Mouse (Mus musculus): ENCODE data around the gene Whamm. TPM values are rescaled to one million over a fixed set of nuclear protein-coding genes. Genes with fewer than 3 reads are reported as not detected.

Gene Whamm
- polyA plus RNA-seq, 1 experiment = 13.4 TPM

GRCm38 (mm10) chr7:81606452-81606851 lies 35.4 kb downstream of the Whamm start:
- Histone ChIP-seq H3K4me3 (ENCODE audit: insufficient read depth, low read length) (no peak overlapping the region), H3K27ac (ENCODE audit: insufficient read depth, low read depth, low read length) (no peak overlapping the region), H3K4me1 (ENCODE audit: control insufficient read depth, insufficient read depth, low read length) (no peaks in the 10 kb centered on the region)
- TF ChIP-seq POLR2A (IDR thresholded peaks at IDR 0.05; ENCODE audit: borderline replicate concordance, low read depth, low read length) (no peak), CTCF (IDR thresholded peaks at IDR 0.05; ENCODE audit: low read depth, low read length) (no peak)

- H3K4me1 ChIP-seq (ENCODE audit: control insufficient read depth, insufficient read depth, low read length) = no peaks in the 10 kb centered on the region
- no peak overlapping the region for H3K4me3 ChIP-seq (ENCODE audit: insufficient read depth, low read length)
- TF ChIP-seq POLR2A (IDR thresholded peaks at IDR 0.05; ENCODE audit: borderline replicate concordance, low read depth, low read length) = no peak
- peak; percentile 29; the same call in 1 of the 2 replicates for TF ChIP-seq CTCF (IDR thresholded peaks at IDR 0.05; ENCODE audit: low read depth, low read length)
These were observed 39.1 kb downstream of the Whamm start for GRCm38 (mm10) chr7:81610125-81610524.

GRCm38 (mm10) chr7:81612856-81613635 lies 42.0 kb downstream of the Whamm start:
- no peak overlapping the region for H3K4me3 ChIP-seq (ENCODE audit: insufficient read depth, low read length)
- H3K4me1 ChIP-seq (ENCODE audit: control insufficient read depth, insufficient read depth, low read length) = no peaks in the 10 kb centered on the region
- H3K27ac ChIP-seq (ENCODE audit: insufficient read depth, low read depth, low read length) = no peak overlapping the region
- TF ChIP-seq CTCF (IDR thresholded peaks at IDR 0.05; ENCODE audit: low read depth, low read length) = no peak
- TF ChIP-seq POLR2A (IDR thresholded peaks at IDR 0.05; ENCODE audit: borderline replicate concordance, low read depth, low read length) = no peak

More at GRCm38 (mm10) chr7:81610125-81610524, 39.1 kb downstream of the Whamm start:
- H3K27ac ChIP-seq (ENCODE audit: insufficient read depth, low read depth, low read length) = no peak overlapping the region

GRCm38 (mm10) chr7:81615031-81615430 lies 44.0 kb downstream of the Whamm start:
- H3K4me1 ChIP-seq (ENCODE audit: control insufficient read depth, insufficient read depth, low read length) = no peaks in the 10 kb centered on the region
- H3K4me3 ChIP-seq (ENCODE audit: insufficient read depth, low read length) = no peak overlapping the region
- TF ChIP-seq CTCF (IDR thresholded peaks at IDR 0.05; ENCODE audit: low read depth, low read length) = no peak
- TF ChIP-seq POLR2A (IDR thresholded peaks at IDR 0.05; ENCODE audit: borderline replicate concordance, low read depth, low read length) = no peak
- no peak overlapping the region for H3K27ac ChIP-seq (ENCODE audit: insufficient read depth, low read depth, low read length)

GRCm38 (mm10) chr7:81622793-81623192 lies 51.7 kb downstream of the Whamm start:
- Histone ChIP-seq H3K4me3 (ENCODE audit: insufficient read depth, low read length) (no peak overlapping the region), H3K27ac (ENCODE audit: insufficient read depth, low read depth, low read length) (no peak overlapping the region), H3K4me1 (ENCODE audit: control insufficient read depth, insufficient read depth, low read length) (no peaks in the 10 kb centered on the region)
- TF ChIP-seq POLR2A (IDR thresholded peaks at IDR 0.05; ENCODE audit: borderline replicate concordance, low read depth, low read length) = no peak
- no peak for TF ChIP-seq CTCF (IDR thresholded peaks at IDR 0.05; ENCODE audit: low read depth, low read length)

- no peak for TF ChIP-seq POLR2A (IDR thresholded peaks at IDR 0.05; ENCODE audit: borderline replicate concordance, low read depth, low read length)
- TF ChIP-seq CTCF (IDR thresholded peaks at IDR 0.05; ENCODE audit: low read depth, low read length) = no peak
- Histone ChIP-seq H3K27ac (ENCODE audit: insufficient read depth, low read depth, low read length) (no peak overlapping the region), H3K4me1 (ENCODE audit: control insufficient read depth, insufficient read depth, low read length) (no peaks in the 10 kb centered on the region), H3K4me3 (ENCODE audit: insufficient read depth, low read length) (no peak overlapping the region)
These were observed 52.7 kb downstream of the Whamm start for GRCm38 (mm10) chr7:81623767-81624166.

- TF ChIP-seq POLR2A (IDR thresholded peaks at IDR 0.05; ENCODE audit: borderline replicate concordance, low read depth, low read length) = no peak
- TF ChIP-seq CTCF (IDR thresholded peaks at IDR 0.05; ENCODE audit: low read depth, low read length) = peak; percentile 53; the same call in 1 of the 2 replicates
- H3K4me1 ChIP-seq (ENCODE audit: control insufficient read depth, insufficient read depth, low read length) = no peaks in the 10 kb centered on the region
- no peak overlapping the region for H3K27ac ChIP-seq (ENCODE audit: insufficient read depth, low read depth, low read length)
- H3K4me3 ChIP-seq (ENCODE audit: insufficient read depth, low read length) = no peak overlapping the region
These were observed 55.4 kb downstream of the Whamm start for GRCm38 (mm10) chr7:81626460-81626859.

- Histone ChIP-seq H3K4me1 (ENCODE audit: control insufficient read depth, insufficient read depth, low read length) (no peaks in the 10 kb centered on the region), H3K4me3 (ENCODE audit: insufficient read depth, low read length) (no peak overlapping the region), H3K27ac (ENCODE audit: insufficient read depth, low read depth, low read length) (no peak overlapping the region)
- no peak for TF ChIP-seq POLR2A (IDR thresholded peaks at IDR 0.05; ENCODE audit: borderline replicate concordance, low read depth, low read length)
- TF ChIP-seq CTCF (IDR thresholded peaks at IDR 0.05; ENCODE audit: low read depth, low read length) = no peak
These were observed 60.2 kb downstream of the Whamm start for GRCm38 (mm10) chr7:81631261-81631660.

GRCm38 (mm10) chr7:81632586-81632985 lies 61.5 kb downstream of the Whamm start:
- Histone ChIP-seq H3K27ac (ENCODE audit: insufficient read depth, low read depth, low read length) (no peak overlapping the region), H3K4me3 (ENCODE audit: insufficient read depth, low read length) (no peak overlapping the region), H3K4me1 (ENCODE audit: control insufficient read depth, insufficient read depth, low read length) (no peaks in the 10 kb centered on the region)
- TF ChIP-seq POLR2A (IDR thresholded peaks at IDR 0.05; ENCODE audit: borderline replicate concordance, low read depth, low read length) (no peak), CTCF (IDR thresholded peaks at IDR 0.05; ENCODE audit: low read depth, low read length) (no peak)

- TF ChIP-seq POLR2A (IDR thresholded peaks at IDR 0.05; ENCODE audit: borderline replicate concordance, low read depth, low read length) = no peak
- no peak for TF ChIP-seq CTCF (IDR thresholded peaks at IDR 0.05; ENCODE audit: low read depth, low read length)
- no peaks in the 10 kb centered on the region for H3K4me1 ChIP-seq (ENCODE audit: control insufficient read depth, insufficient read depth, low read length)
- no peak overlapping the region for H3K4me3 ChIP-seq (ENCODE audit: insufficient read depth, low read length)
- H3K27ac ChIP-seq (ENCODE audit: insufficient read depth, low read depth, low read length) = no peak overlapping the region
These were observed 70.0 kb downstream of the Whamm start for GRCm38 (mm10) chr7:81641101-81641500.

Data from bone marrow macrophage, adult 2 months (primary cell).